Mouse (Mus musculus) heart, postnatal 4 days (tissue): ENCODE results near the gene Tcte1. TPM values are rescaled to one million over a fixed set of nuclear protein-coding genes. Genes with fewer than 3 reads are reported as not detected.

Experiments used
- DNase-seq: peaks from one replicate; pipeline ENCODE4 v3.0.0; 2021
- total RNA-seq, 2 experiments: library from RNA; stranded (reverse); gene quantifications; 2 replicates each; pipeline ENCODE4 v1.2.3; 2021

The Tcte1 gene
- total RNA-seq, 2 experiments from 2014 or later: not detected

DNA sequence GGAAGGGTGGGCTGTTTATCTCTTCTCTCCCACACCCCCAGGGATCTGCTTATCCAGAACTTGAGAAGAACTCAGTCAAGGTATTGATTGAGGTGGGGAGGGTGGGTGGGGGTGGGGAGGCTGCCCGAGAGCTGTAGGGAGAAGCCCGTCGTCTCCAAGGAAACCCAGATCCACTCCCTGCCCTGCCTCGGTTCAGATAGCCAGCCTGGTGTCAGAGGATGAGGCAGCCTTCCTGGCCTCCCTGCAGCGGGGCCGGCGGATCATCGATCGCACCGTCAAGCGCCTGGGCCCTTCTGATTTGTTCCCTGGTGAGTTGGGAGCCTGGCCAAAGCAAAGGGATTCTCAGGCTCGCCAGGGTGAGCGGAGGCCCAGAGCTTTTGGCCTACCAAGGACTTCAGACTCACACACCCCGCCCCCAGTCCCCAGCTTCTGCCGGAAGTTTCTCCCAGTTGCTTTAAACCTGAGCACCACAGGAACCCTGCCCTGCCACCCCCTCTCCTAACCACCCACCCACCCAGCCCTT lies 8.0 kb upstream of the Tcte1 start:
- DNase-seq: no peak

DNA sequence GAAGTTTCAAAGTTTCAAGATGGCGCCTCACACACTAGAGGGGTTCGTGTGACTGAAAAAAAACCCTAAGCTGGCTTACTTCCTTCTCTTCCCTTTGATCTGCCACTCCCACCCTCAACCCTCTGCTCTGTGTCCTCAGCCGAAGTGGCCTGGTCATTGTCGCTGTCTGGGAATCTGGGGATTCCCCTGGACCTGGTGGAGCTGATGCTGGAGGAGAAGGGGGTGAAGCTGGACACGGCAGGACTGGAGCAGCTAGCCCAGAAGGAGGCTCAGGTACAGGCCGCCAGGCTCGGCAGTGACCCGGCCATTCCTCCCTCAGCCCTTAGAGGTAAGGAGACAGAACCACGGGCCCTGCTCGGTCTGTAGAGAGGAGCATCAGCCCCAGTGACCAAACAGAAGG lies 7.4 kb upstream of the Tcte1 start:
- DNase-seq: no peak

DNA sequence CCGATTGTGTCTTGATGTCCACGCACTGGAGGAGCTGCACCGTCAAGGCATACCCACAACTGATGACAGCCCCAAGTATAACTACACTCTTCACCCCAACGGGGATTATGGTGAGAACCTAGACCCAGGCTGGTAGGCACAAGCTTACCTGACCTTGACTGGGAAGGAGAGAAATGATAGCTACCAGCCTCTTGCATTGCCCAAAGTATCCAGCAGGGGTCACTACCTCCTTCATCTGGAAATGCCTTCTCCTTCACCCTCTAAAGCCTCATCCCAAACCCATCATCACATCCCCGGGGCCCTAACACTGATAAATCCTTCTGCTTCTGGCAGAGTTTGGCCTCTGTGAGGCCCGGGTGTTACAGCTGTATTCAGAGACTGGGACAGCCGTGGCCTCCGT lies 6.7 kb upstream of the Tcte1 start:
- peak; percentile 87 for DNase-seq

GRCm38 (mm10) chr17:45517135-45517534 lies 6.1 kb upstream of the Tcte1 start:
- DNase-seq: no peak

GRCm38 (mm10) chr17:45517549-45518215 lies 5.6 kb upstream of the Tcte1 start:
- no peak for DNase-seq

DNA sequence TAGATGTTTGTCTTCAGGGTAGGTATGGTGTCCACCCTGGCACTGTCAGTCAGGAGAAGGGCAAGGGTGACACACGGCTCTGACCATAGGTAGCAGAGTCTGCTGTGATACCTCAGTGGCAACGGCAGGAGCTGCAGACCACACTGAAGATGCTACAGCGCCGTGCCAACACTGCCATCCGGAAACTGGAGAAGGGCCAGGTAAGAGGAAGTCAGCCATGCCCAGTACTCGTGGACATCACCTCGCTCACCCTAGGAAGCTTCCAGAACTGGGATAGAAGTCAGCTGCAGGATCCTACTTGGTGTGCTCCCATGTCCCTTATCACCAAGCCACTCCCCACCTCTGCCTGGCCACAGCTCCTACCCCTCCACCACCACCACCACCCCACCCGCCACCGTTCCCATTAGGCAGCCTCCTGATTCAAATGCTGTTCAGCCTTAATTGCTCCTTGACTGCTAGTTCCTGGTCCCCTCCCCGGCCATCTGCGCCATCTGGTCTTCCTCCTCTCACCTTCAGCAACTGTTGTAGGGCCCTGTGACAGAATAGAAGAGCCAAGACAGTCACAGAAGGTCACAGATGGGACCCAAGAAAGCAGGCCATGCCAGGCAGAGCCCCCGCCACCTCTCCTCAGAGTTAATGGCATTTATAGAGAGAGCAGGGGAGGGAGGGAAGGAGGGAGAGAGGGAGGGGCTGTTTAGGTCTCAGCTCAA lies 4.3 kb upstream of the Tcte1 start:
- DNase-seq: no peak

GRCm38 (mm10) chr17:45520136-45520535 lies 3.1 kb upstream of the Tcte1 start:
- no peak for DNase-seq

DNA sequence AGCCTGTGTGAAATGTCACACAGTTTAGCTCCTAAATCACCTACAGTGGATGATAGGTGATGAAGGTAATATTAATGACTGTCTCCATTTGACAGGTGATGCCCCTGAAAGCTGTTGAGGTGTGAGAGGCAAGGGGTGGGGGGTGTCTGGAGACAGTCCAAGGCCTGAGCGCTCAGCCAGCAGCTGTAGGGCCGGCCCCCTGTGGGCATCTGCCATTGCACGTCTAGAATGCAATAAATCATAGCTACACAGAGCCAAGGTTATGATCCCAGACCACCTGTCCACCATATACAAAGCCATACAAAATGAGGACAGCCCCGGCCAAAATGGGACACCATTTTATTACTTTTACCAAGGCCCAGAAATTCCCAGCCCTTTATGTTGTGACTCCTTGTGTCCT lies 1.7 kb downstream of the Tcte1 start:
- DNase-seq: no peak

- no peak for DNase-seq
Observed at GRCm38 (mm10) chr17:45526571-45526970, 3.3 kb downstream of the Tcte1 start.

DNA sequence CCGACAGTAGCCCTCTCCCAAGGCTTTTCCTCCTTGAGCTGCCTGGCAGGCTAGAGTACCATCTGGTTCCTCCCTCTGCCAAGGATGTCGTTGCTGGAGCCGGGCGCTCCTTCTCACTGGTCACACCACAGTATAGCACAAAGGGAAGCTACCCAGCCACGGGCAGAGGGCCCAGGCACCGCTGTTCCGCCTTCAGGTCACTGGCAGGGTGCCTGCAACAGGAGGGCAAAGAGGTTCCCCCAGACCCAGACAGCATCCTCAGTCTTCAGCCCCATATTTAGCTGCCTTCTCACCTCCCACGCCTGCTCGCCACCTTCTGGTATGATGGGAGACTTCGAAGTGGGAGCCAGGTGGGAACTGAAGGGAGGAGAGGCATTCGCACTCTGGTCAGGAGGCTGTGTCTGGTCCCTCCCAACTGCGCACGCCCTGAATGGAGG lies 7.1 kb downstream of the Tcte1 start:
- no peak for DNase-seq

- no peak for DNase-seq
Observed at GRCm38 (mm10) chr17:45532896-45533295, 9.7 kb downstream of the Tcte1 start.

DNA sequence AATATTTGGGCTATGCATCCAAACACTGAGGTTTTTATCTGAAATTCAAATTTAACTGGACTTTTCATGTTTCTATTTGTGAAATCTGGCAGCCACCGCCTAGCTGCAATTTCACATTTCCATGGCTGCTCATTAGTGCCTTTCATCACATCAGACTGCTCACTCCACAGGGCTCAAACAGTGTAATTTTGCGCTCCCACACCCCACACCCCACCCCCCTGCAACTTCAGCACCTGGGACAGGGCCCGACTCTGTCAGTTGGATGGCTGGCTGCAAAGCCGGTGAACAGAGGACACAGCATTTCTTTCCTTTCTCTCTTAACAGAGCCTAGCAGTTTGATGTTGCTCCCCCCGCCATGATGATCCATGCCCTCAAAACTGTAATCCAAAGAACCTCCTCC lies 13.0 kb downstream of the Tcte1 start:
- DNase-seq: no peak

GRCm38 (mm10) chr17:45538394-45538793 lies 15.2 kb downstream of the Tcte1 start:
- no peak for DNase-seq

DNA sequence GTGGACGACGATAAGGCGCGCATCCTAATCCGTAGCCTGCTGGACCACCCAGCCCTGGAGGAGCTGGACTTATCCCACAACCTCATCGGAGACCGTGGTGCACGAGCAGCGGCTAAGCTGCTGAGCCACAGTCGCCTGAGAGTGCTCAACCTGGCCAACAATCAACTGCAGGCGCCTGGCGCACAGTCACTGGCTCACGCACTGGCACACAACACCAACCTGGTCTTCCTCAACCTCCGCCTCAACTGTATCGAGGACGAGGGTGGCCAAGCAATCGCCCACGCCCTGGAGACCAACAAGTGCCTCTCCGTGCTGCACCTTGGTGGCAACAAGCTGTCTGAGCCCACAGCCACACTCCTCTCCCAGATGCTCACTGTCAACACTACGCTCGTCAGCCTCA lies 16.4 kb downstream of the Tcte1 start:
- DNase-seq: no peak

DNA sequence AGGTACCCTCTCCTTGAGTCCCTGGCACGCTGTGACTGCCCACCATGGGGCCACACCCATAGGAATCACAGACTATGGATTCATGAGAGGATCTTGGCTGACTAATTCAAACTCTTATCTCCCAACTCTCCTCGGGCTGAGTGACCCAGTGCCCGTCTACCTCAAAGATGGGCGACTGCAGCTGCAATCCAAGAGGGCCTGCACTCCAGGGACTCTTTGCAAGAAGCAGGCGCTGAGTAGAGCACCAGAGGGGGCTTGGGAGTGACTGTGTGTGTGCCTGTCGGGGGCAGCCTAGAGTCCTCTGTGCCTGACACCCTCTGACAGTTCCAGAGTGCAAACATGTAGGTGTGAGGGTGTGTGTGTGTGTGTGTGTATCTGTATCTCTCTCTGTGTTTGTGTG lies 18.9 kb downstream of the Tcte1 start:
- no peak for DNase-seq

DNA sequence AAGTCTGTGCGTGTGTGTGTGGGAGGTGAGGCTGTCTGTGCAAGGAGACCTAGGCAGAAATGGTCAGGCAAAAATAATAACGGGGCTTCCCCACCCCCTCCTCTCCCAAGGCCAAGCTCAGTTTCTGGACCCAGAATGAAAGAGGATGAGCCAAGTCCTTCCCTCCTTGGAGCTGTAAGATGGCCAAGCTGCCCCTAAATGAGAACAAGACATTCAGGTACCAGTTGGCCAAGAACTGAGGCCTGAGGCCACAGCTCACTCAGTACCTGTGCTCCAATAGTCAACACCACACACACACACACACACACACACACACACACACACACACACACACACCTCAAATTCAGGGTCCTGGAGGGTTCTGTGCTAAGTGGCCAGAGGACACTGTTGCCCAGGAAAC lies 19.5 kb downstream of the Tcte1 start:
- DNase-seq: no peak

- DNase-seq: no peak
Observed at GRCm38 (mm10) chr17:45543115-45543514, 19.9 kb downstream of the Tcte1 start.

GRCm38 (mm10) chr17:45544001-45544872 lies 21.0 kb downstream of the Tcte1 start:
- no peak for DNase-seq

DNA sequence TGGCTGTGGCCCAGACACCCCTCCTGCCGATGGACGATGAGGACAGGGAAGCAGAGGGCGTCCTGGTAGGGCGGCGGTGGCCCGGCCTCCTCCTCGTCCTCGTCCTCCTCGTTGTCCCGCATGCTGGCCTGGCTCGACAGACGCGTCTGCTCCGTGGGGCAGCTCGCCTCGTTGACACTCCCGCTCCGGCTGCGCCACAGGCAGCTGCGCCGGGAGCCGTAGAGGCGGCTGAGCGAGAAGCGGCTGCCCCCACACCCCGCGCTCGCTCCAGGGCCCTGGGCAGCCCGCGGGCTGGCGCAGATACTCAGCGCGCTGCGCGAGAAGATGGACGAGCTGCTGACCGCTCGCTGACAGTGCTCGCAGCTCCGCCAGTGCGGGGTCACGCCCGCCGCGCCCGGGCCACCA lies 21.6 kb downstream of the Tcte1 start:
- DNase-seq: no peak

- no peak for DNase-seq
Observed at GRCm38 (mm10) chr17:45545278-45545961, 22.2 kb downstream of the Tcte1 start.

DNA sequence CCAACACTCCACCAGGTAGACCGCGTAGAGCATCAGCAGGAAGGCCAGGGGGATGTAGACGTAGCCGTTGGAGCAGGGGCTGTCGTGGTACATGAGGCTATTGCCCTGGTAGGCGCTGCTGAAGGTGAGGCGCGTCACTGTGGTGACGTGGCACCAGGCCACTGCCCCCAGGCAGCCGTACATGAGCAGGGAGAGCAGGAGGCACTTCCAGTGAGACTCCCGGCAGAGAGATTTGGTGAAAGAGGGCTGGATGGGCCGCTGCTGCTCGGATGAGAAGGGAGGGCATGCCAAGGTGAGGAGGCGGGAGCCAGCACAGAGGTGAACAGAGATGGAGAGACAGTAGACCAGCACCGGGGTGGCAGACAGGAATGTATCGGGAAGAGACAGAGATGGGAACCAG lies 23.7 kb downstream of the Tcte1 start:
- DNase-seq: no peak

DNA sequence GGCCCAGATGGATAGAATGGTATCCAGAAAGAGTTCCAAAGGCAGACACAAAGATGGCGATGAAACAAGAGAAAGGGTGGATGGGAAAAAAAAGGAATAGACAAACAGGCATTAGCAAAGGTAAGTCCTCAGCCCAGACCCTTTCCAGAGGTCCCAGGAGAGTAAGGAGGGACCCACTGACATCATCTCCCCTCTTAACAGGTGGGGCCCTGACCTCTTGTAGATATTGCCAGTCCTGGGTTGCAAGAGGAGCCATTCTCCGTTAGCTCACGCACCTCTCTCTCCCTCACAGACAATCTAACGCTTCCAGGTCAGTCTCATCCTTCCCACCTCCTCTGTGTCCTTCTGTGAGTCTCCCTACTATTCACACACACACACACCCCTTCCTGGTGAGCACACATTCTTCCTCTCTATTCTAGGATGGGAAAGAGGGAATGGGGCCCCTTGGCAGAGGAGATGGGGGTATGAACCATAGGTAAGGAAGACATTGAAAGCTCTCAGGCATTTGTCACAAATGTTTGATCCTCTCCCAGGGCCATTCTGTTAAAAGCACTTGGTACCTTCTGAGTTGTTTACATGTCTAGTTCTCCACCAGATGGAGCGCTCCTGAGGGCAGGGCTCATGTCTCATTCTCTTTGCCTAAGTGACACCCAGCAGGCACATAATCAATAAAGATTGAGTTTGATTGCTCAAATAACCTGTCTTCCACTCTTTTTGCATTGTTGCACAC lies 24.4 kb downstream of the Tcte1 start:
- no peak for DNase-seq
